Mouse (Mus musculus) left cerebral cortex, adult 8-10 months (tissue): ENCODE results near the gene Vmn1r35. TPM values are rescaled to one million over a fixed set of nuclear protein-coding genes. Genes with fewer than 3 reads are reported as not detected.
"Not testable (repeated sequence)": the region's sequence is repeated elsewhere in the genome, so short reads cannot be mapped to it uniquely, and the experiment has no call there.

Experiments used
- DNase-seq, 2 experiments: peaks; one replicate each; pipeline ENCODE4 v3.0.0; 2022; ENCODE audit warnings: low spot score in 2 of 2
- total RNA-seq, 4 experiments: library from RNA; stranded (reverse); gene quantifications; 2 replicates each; pipeline ENCODE4 v1.2.4; 2022

Vmn1r35 gene
- not detected for total RNA-seq

GRCm38 (mm10) chr6:66685806-66686205, at the start of gene Vmn1r35:
Gene Vmn1r35 (minus strand): TSS chr6:66685906.
- DNase-seq: no peak

DNA sequence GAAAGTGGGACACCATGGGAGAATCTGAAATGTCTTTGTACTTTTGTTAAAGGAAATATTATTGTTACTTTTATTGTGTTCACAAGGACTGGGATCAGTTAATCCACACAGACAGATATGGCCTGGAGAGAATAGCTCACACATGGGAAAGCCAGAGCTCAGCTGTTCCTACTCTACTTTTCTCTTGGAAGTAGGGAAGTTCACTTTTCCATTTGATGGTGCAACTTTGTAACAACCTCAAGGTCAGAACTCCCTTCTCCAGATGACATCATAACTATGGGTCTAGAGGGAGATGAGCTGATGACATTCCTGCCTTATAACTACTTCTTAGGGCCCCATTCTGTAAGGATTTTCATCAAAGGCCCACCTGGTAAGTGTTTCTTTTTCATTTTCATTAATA, 43.4 kb upstream of the Vmn1r35 start, which contains the start of gene Vmn1r37:
TSS of gene Vmn1r37 (plus strand) at position 301 of the 400 bp plus-strand sequence.
- not testable (repeated sequence) for DNase-seq

DNA sequence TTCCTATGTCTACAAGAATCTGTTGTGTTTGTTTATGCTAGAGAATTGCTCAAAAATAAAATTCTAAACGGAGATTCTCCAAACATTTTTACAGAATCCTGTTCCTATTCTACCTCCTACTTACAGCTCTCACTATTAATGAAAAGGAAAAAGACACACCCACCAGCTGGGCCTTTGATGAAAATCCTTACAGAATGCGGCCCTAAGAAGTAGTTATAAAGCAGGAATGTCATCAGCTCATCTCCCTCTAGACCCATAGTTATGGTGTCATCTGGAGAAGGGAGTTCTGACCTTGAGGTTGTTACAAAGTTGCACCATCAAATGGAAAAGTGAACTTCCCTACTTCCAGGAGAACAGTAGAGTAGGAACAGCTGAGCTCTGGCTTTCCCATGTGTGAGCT, 33.4 kb upstream of the Vmn1r35 start, which contains the start of gene Vmn1r36:
TSS of gene Vmn1r36 (minus strand) at position 101 of the 400 bp plus-strand sequence.
- DNase-seq: not testable (repeated sequence)

- DNase-seq: no peak
Measured at GRCm38 (mm10) chr6:66713854-66714253, 28.1 kb upstream of the Vmn1r35 start.

- no peak for DNase-seq
Measured at GRCm38 (mm10) chr6:66708901-66709300, 23.2 kb upstream of the Vmn1r35 start.

DNA sequence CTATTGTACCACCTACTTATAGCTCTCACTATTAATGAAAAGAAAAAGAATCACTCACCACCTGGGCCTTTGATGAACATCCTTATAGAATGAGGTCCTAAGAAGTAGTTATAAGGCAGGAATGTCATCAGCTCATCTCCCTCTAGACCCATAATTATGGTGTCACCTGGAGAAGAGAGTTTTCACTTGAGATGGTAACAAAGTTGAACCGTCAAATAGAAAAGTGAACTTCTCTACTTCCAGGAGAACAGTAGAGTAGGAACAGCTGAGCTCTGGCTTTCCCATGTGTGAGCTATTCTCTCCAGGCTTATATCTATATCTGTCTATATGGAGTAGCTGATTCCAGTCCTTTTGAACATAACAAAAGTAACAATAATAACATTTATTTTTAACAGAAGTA, 41.9 kb downstream of the Vmn1r35 start, which contains the start of gene Vmn1r34:
TSS of gene Vmn1r34 (minus strand) at position 101 of the 400 bp plus-strand sequence.
- DNase-seq: no peak

Other genes starting within 250 kb of the Vmn1r35 start
- 10 to 100 TPM in 2 of 4 experiments, 1 to 10 TPM in 2; 8.6 to 10.8 (median 9.5) TPM for gene Mad2l1, start 150.5 kb downstream of the Vmn1r35 start, total RNA-seq
- gene Vmn1r32, start 125.8 kb downstream of the Vmn1r35 start, total RNA-seq: not detected
- not detected for gene Vmn1r33, start 67.6 kb downstream of the Vmn1r35 start, total RNA-seq
- gene Vmn1r34, start 42.0 kb downstream of the Vmn1r35 start, total RNA-seq: not detected
- gene Vmn1r36, start 33.3 kb upstream of the Vmn1r35 start, total RNA-seq: not detected
- gene Vmn1r37, start 43.5 kb upstream of the Vmn1r35 start, total RNA-seq: not detected
- gene Vmn1r38, start 96.7 kb upstream of the Vmn1r35 start, total RNA-seq: not detected
- not detected for gene Vmn1r39, start 124.7 kb upstream of the Vmn1r35 start, total RNA-seq
- 10 to 100 TPM; 57.5 to 66.2 (median 59.2) TPM for gene Gng12, start 210.5 kb upstream of the Vmn1r35 start, total RNA-seq